Mouse (Mus musculus): ENCODE measurements around the gene Mrpl53.

DNA sequence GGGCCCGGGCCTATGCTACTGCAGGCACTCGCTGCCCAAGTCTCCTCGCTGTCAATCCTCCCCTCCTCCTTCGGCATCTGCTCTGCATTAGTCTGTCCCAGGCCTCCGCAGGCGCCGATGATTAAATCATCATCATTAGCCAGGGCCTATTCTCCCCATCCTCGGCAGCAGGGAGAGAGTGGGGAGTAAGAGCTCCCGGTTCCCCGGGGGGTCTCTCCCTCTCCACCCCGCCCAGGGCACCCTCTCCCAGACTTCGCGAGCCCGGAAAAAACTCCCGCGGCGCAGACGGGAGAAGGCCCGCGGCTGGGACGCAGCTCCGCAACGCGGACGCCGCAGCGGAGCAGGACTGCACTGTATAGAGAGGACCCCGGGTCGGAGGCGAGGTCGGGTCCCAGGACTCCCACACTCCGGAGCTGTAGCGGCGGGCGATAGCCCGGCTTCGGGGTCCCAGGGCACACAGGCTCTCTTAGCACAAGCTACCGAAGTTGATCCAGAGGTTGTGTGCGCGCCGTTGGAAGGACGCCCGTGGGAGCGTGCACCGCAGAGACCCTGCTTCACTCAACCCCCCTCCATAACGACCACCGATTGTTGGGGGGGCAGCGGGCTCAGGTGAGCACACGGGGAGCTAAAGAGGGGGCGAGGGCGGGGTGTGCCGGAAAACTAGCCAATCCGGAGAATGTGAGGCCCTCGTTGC is 31.1 kb upstream of the Mrpl53 start, which contains the start of gene Pcgf1:
- TF ChIP-seq CTCF (conservative IDR thresholded peaks at IDR 0.05; ENCODE audit: low read length) = no peak
- no peak for TF ChIP-seq NANOG (IDR thresholded peaks at IDR 0.05; ENCODE audit: borderline replicate concordance, low read length)
- TF ChIP-seq POU5F1 (IDR thresholded peaks at IDR 0.05; ENCODE audit: borderline replicate concordance, low read length) = no peak
